In genomic region chr15:80132452-80132851, GRCm38 (mm10) we compare ENCODE assay signal across 8 mouse cellular contexts. TPM values are rescaled to one million over a fixed set of nuclear protein-coding genes. Genes with fewer than 3 reads are reported as not detected.
DNase-seq lines count a peak whose midpoint lies in the region; ATAC-seq and TF ChIP-seq lines count a peak whose summit lies in the region.

No protein-coding gene starts in this region.

- no peaks in the 10 kb centered on the region for H3K27me3 ChIP-seq in erythroblast, embryonic 14.5 days (ENCODE audit: control insufficient read depth)
- no peaks in the 10 kb centered on the region for H3K27me3 ChIP-seq in C2C12 (ENCODE audit: control insufficient read depth, insufficient read depth, insufficient read length)
- H3K27me3 ChIP-seq in forebrain, embryonic 16.5 days (replicated peaks; ENCODE audit: control insufficient read depth, insufficient read depth, low read length): no peaks in the 10 kb centered on the region
- H3K27me3 ChIP-seq in liver, embryonic 16.5 days (ENCODE audit: control insufficient read depth, insufficient read depth, low read depth, low read length): no peaks in the 10 kb centered on the region

- TF ChIP-seq CTCF in C2C12 (IDR thresholded peaks at IDR 0.05; ENCODE audit: control insufficient read depth, insufficient read depth, insufficient read length): no peak

- H3K9ac ChIP-seq in forebrain, embryonic 16.5 days (replicated peaks; ENCODE audit: low read depth, low read length): no peak overlapping the region
- peak overlapping the region; percentile 91 for H3K9ac ChIP-seq in liver, embryonic 16.5 days (ENCODE audit: low read depth, low read length)

- intact Hi-C loops in gastrocnemius, postnatal 36 days (cut with DNase I): loop anchor here (5.0 kb wide), 1 partner anchor 35 kb away; no protein-coding TSS in a partner anchor

- no peak overlapping the region for H3K27ac ChIP-seq in forebrain, embryonic 16.5 days (ENCODE audit: low read length)
- peak overlapping the region; percentile 98 for H3K27ac ChIP-seq in liver, embryonic 16.5 days (ENCODE audit: low read length)

- H3ac ChIP-seq in C2C12 (ENCODE audit: control insufficient read depth, insufficient read length, low read depth): no peak overlapping the region

- H3K4me3 ChIP-seq in erythroblast, embryonic 14.5 days (replicated peaks): peak overlapping the region; percentile 97
- H3K4me3 ChIP-seq in C2C12 (ENCODE audit: insufficient read depth, poor library complexity, severe bottlenecking): peak overlapping the region; percentile 97
- H3K4me3 ChIP-seq in forebrain, embryonic 16.5 days (replicated peaks; ENCODE audit: low read length): peak overlapping the region; percentile 64; the same call in 1 of the 2 replicates
- peak overlapping the region; percentile 87 for H3K4me3 ChIP-seq in liver, embryonic 16.5 days (ENCODE audit: low read depth, low read length)

- WGBS in forebrain, embryonic 16.5 days: 81% methylated on average over 9 of the region's 9 CpGs
- 76% methylated on average over 9 of the region's 9 CpGs for WGBS in liver, embryonic 16.5 days (ENCODE audit: insufficient replicate concordance)

- H3K36me3 ChIP-seq in erythroblast, embryonic 14.5 days (ENCODE audit: control insufficient read depth): peaks cover 38% of the 10 kb centered on the region
- H3K36me3 ChIP-seq in C2C12 (ENCODE audit: control insufficient read depth, insufficient read depth): peaks cover 18% of the 10 kb centered on the region
- H3K36me3 ChIP-seq in forebrain, embryonic 16.5 days (ENCODE audit: control insufficient read depth, insufficient read depth): no peaks in the 10 kb centered on the region; the same call in 1 of the 2 replicates
- peaks cover 5% of the 10 kb centered on the region; the same call in 1 of the 2 replicates for H3K36me3 ChIP-seq in liver, embryonic 16.5 days (ENCODE audit: control insufficient read depth, insufficient read depth)

- H3K79me3 ChIP-seq in C2C12 (ENCODE audit: low read depth): peaks cover 41% of the 10 kb centered on the region

- no peak for DNase-seq in gastrocnemius, postnatal 36 days
- DNase-seq in testis, postnatal 10 days (ENCODE audit: low spot score): no peak
- no peak for DNase-seq in urinary bladder, postnatal 10 days (ENCODE audit: low spot score)

- no peak for ATAC-seq in erythroblast, adult 5-6 weeks (replicated peaks; ENCODE audit: low FRiP score, poor library complexity, severe bottlenecking)
- ATAC-seq in forebrain, embryonic 16.5 days: no peak
- no peak for ATAC-seq in liver, embryonic 16.5 days (ENCODE audit: low read depth)

- H3K79me2 ChIP-seq in C2C12 (ENCODE audit: control insufficient read depth, insufficient read depth): peaks cover 43% of the 10 kb centered on the region

- peaks cover 92% of the 10 kb centered on the region for H3K4me1 ChIP-seq in erythroblast, embryonic 14.5 days (ENCODE audit: control insufficient read depth)
- H3K4me1 ChIP-seq in forebrain, embryonic 16.5 days (replicated peaks; ENCODE audit: control insufficient read depth, insufficient read depth, low read length): peaks cover 16% of the 10 kb centered on the region
- H3K4me1 ChIP-seq in liver, embryonic 16.5 days (ENCODE audit: control insufficient read depth, low read depth, low read length): peaks cover 66% of the 10 kb centered on the region

- peak overlapping the region; percentile 39 for H3K4me2 ChIP-seq in forebrain, embryonic 16.5 days (ENCODE audit: low read length)
- peak overlapping the region; percentile 93 for H3K4me2 ChIP-seq in liver, embryonic 16.5 days (ENCODE audit: low read depth, low read length)

- H3K9me3 ChIP-seq in erythroblast, embryonic 14.5 days (ENCODE audit: control insufficient read depth, low read length): peaks cover 3% of the 10 kb centered on the region; the same call in 1 of the 2 replicates
- H3K9me3 ChIP-seq in forebrain, embryonic 16.5 days (ENCODE audit: control insufficient read depth, low read length): no peaks in the 10 kb centered on the region
- H3K9me3 ChIP-seq in liver, embryonic 16.5 days (replicated peaks; ENCODE audit: control insufficient read depth, low read length): no peaks in the 10 kb centered on the region

TF ChIP-seq in C2C12, 6 proteins besides CTCF, POLR2A, EP300 and RAD21:
- TF ChIP-seq FOSL1 (IDR thresholded peaks at IDR 0.05; ENCODE audit: insufficient read depth, low read length, poor library complexity, severe bottlenecking) (no peak), MYOD1 (IDR thresholded peaks at IDR 0.05; ENCODE audit: control insufficient read depth, insufficient read length, low read depth) (no peak), MAX (IDR thresholded peaks at IDR 0.05) (no peak), MYOG (IDR thresholded peaks at IDR 0.05; ENCODE audit: control insufficient read depth, extremely low read depth, insufficient read length) (no peak), USF1 (IDR thresholded peaks at IDR 0.05; ENCODE audit: low read depth) (no peak), CEBPB (IDR thresholded peaks at IDR 0.05; ENCODE audit: low read depth) (no peak)

RNA-seq across cellular contexts. Expression of gene Tab1, which starts 0.5 kb away (rescaled TPM):
- 2.2 and 3.3 TPM in 2 replicates for polyA plus RNA-seq in erythroblast, embryonic 14.5 days (2012)
- 0.58 and 10.9 TPM in 2 replicates for total RNA-seq in erythroblast, adult 5-6 weeks (2015; ENCODE audit: low replicate concordance)
- 6.5 and 13.5 TPM in 2 replicates for total RNA-seq in erythroblast, adult 5-6 weeks (2017; ENCODE audit: low replicate concordance)
- polyA plus RNA-seq in C2C12 (2012; fragmentation: generic; extraction: Trizol): 30.2 TPM
- 40.7 and 43.8 TPM in 2 replicates for polyA plus RNA-seq in forebrain, embryonic 16.5 days (2015; fragmentation: Nextera tagmentation; extraction: Ambion mirVana)
- 11.3 and 12.2 TPM in 2 replicates for polyA plus RNA-seq in liver, embryonic 16.5 days (2015; fragmentation: Nextera tagmentation; extraction: Ambion mirVana)
- total RNA-seq in gastrocnemius, postnatal 36 days (2021): 10 to 100 TPM; 11.9 to 16.4 TPM

RNA-seq across cellular contexts. Expression of gene Rpl3, which starts 40.8 kb away (rescaled TPM):
- polyA plus RNA-seq in erythroblast, embryonic 14.5 days (2012): 12.0 and 25.2 TPM in 2 replicates
- total RNA-seq in erythroblast, adult 5-6 weeks (2015; ENCODE audit: low replicate concordance): 449 and 474 TPM in 2 replicates
- 532 and 676 TPM in 2 replicates for total RNA-seq in erythroblast, adult 5-6 weeks (2017; ENCODE audit: low replicate concordance)
- 1,181 TPM for polyA plus RNA-seq in C2C12 (2012; fragmentation: generic; extraction: Trizol)
- polyA plus RNA-seq in forebrain, embryonic 16.5 days (2015; fragmentation: Nextera tagmentation; extraction: Ambion mirVana): 605 and 629 TPM in 2 replicates
- polyA plus RNA-seq in liver, embryonic 16.5 days (2015; fragmentation: Nextera tagmentation; extraction: Ambion mirVana): 481 and 545 TPM in 2 replicates
- 10 to 100 TPM; 43.5 to 51.8 TPM for total RNA-seq in gastrocnemius, postnatal 36 days (2021)

RNA-seq across cellular contexts. Expression of gene Mgat3, which starts 41.1 kb away (rescaled TPM):
- not detected in 2 replicates for polyA plus RNA-seq in erythroblast, embryonic 14.5 days (2012)
- not detected in 2 replicates for total RNA-seq in erythroblast, adult 5-6 weeks (2015; ENCODE audit: low replicate concordance)
- not detected in 2 replicates for total RNA-seq in erythroblast, adult 5-6 weeks (2017; ENCODE audit: low replicate concordance)
- 19.2 TPM for polyA plus RNA-seq in C2C12 (2012; fragmentation: generic; extraction: Trizol)
- 10.8 and 11.0 TPM in 2 replicates for polyA plus RNA-seq in forebrain, embryonic 16.5 days (2015; fragmentation: Nextera tagmentation; extraction: Ambion mirVana)
- polyA plus RNA-seq in liver, embryonic 16.5 days (2015; fragmentation: Nextera tagmentation; extraction: Ambion mirVana): 0.36 and 0.55 TPM in 2 replicates
- total RNA-seq in gastrocnemius, postnatal 36 days (2021): under 1 TPM; 0.64 to 0.96 TPM

RNA-seq across cellular contexts. Expression of gene Syngr1, which starts 41.3 kb away (rescaled TPM):
- polyA plus RNA-seq in erythroblast, embryonic 14.5 days (2012): 0.41 and 1.5 TPM in 2 replicates
- total RNA-seq in erythroblast, adult 5-6 weeks (2015; ENCODE audit: low replicate concordance): 5.8 and 8.6 TPM in 2 replicates
- total RNA-seq in erythroblast, adult 5-6 weeks (2017; ENCODE audit: low replicate concordance): 6.0 and 7.1 TPM in 2 replicates
- 7.9 TPM for polyA plus RNA-seq in C2C12 (2012; fragmentation: generic; extraction: Trizol)
- polyA plus RNA-seq in forebrain, embryonic 16.5 days (2015; fragmentation: Nextera tagmentation; extraction: Ambion mirVana): 49.5 and 58.4 TPM in 2 replicates
- 11.3 and 12.7 TPM in 2 replicates for polyA plus RNA-seq in liver, embryonic 16.5 days (2015; fragmentation: Nextera tagmentation; extraction: Ambion mirVana)
- total RNA-seq in gastrocnemius, postnatal 36 days (2021): 10 to 100 TPM; 36.2 to 42.2 TPM

Comparison
In these comparisons a context has a peak if more than half of its experiments do, and no peak if none do; other contexts are left out.
1. RNA of gene Rpl3, which starts 40.8 kb away (polyA plus RNA-seq): 1,181 TPM in C2C12 (single experiment), 605 to 629 TPM in forebrain, embryonic 16.5 days and 481 to 545 TPM in liver, embryonic 16.5 days; 12.0 to 25.2 TPM in erythroblast, embryonic 14.5 days; every median in the first group is over 10 times any median in the second.
2. Peak in every context shown above with its lines, with median percentiles within 50 percentile points of each other: H3K4me3 ChIP-seq.